Mouse (Mus musculus) olfactory bulb, adult 2 months (tissue): ENCODE results near the gene Skap1. TPM values are rescaled to one million over a fixed set of nuclear protein-coding genes. Genes with fewer than 3 reads are reported as not detected.

Experiments
- H3K27ac ChIP-seq: fragments of 200-500 bp; 2 replicates; pipeline ENCODE4 v1.5.1; 2012; ENCODE audit warnings: low read depth, low read length; ENCODE audit not compliant: insufficient read depth
- H3K4me1 ChIP-seq: fragments of 200-500 bp; 2 replicates; pipeline ENCODE4 v1.6.1; 2012; ENCODE audit warnings: low read length; ENCODE audit not compliant: control insufficient read depth, insufficient read depth
- H3K4me3 ChIP-seq: fragments of 200-500 bp; 2 replicates; pipeline ENCODE4 v1.5.1; 2012; ENCODE audit warnings: mild to moderate bottlenecking, low read depth, low read length, moderate library complexity; ENCODE audit not compliant: insufficient read depth
- CTCF ChIP-seq: fragments of 200-500 bp; IDR thresholded peaks from 2 replicates; pipeline ENCODE4 v1.5.1; 2012; ENCODE audit warnings: low read depth, mild to moderate bottlenecking, low read length, moderate library complexity; ENCODE audit not compliant: insufficient read depth
- POLR2A ChIP-seq: fragments of 200-500 bp; IDR thresholded peaks from 2 replicates; pipeline ENCODE4 v1.6.1; 2012; ENCODE audit warnings: mild to moderate bottlenecking, low read depth, low read length, moderate library complexity; ENCODE audit not compliant: insufficient read depth
- WGBS: fragments of 180-500 bp; shearing (Covaris S2); methylation state at CpG from one replicate; pipeline ENCODE4 v1.1.7; 2018; 5-methylcytosine and 5-hydroxymethylcytosine counted together
- polyA plus RNA-seq: library from polyadenylated mRNA; stranded (reverse); fragments of >200 nt; gene quantifications from 2 replicates; pipeline ENCODE4 v1.2.4, GENCODE M21; 2012; ENCODE audit warnings: low replicate concordance; ENCODE audit not compliant: missing spikeins, insufficient read depth, insufficient read length

The Skap1 gene
- polyA plus RNA-seq, 1 experiment, result not detected

DNA sequence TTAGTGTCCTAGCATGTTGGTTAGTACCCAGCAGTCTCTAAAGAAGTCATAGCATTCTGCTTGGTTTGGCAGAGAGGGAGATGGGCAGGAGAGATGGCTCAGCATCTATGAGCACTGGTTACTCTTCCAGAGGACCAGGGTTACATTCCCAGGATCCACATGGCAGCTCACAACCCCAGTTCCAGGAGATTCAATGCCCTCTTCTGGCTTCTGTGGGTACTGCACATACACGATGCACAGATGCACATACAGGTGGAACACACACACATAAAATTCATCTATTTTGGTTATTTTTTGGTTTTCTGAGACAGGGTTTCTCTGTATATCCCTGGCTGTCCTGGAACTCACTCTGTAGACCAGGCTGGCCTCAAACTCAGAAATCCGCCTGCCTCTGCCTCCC lies 290.9 kb downstream of the Skap1 start:
- 98% methylated on average over 2 of the region's 2 CpGs for WGBS
- no peak for TF ChIP-seq CTCF
- TF ChIP-seq POLR2A, result no peak
- no peak overlapping the region for H3K4me3 ChIP-seq
- no peak overlapping the region for H3K27ac ChIP-seq
- H3K4me1 ChIP-seq, result 0 out of 2 replicates have a peak, but pooled peaks cover 2% of the 10 kb centered on the region

DNA sequence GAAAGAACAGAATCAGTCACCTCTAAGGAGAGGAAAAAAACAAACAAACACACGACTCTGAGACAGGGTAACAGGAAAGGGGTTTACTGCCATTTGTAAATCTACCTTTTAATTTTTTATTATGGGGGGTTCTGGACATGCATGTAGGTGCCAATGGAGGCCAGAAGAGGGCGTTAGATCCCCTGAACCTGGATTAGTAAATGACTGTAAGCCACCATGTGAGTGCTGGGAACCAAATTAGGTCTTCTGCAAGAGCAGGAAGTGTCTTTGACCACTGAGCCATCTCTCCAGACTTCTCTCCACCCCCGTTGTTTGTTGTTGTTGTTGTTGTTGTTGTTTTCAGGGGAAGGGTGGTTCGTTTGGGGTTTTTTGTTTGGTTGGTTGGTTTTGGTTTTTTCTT lies 293.0 kb downstream of the Skap1 start:
- peaks cover 2% of the 10 kb centered on the region; the same call in 1 of the 2 replicates for H3K4me1 ChIP-seq
- no peak overlapping the region for H3K27ac ChIP-seq
- 61% methylated on average over 4 of the region's 4 CpGs for WGBS
- TF ChIP-seq CTCF, result no peak
- no peak for TF ChIP-seq POLR2A
- H3K4me3 ChIP-seq, result no peak overlapping the region

DNA sequence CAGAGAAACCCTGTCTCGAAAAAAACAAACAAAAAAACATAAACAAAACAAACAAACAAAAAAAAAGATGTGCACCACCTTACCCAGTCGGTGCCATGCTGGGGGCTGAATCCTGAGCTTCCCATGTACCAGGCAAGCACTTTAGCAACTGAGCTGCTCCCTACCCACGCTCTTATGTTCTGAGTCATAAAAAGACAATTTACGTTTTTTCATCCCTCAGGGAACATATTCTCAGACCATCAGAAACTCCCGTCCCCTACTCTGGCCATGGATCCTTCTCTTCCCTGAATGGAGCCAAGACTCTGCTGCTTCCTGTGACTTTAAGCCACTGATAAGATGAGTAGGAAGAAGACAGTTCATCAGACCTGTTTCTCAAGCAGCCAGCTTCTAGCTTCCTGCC lies 294.0 kb downstream of the Skap1 start:
- 72% methylated on average over 5 of the region's 5 CpGs for WGBS
- H3K27ac ChIP-seq, result no peak overlapping the region
- TF ChIP-seq POLR2A, result no peak

DNA sequence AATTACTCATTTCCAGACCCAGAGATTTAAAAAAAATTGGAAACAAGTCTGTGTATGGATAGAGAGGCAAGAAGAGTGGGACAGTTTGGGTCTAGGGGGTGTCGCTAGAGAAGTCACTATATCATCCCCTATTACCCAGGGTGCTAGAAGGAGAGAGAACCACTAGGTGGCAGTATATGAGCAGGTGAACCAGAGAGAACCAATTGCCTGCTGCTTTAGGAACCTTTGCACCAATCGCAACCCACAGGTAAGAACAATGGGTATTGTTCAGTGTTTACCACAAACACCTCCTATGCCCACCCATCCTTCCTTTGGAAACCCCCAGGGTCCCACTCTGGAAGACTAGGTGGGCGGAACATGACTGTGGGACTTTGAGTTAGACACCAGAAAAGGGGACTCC lies 295.6 kb downstream of the Skap1 start:
- Histone ChIP-seq H3K27ac (no peak overlapping the region), H3K4me3 (no peak overlapping the region), H3K4me1 (peaks cover 19% of the 10 kb centered on the region)
- 31% methylated on average over 3 of the region's 3 CpGs for WGBS
- TF ChIP-seq CTCF (no peak), POLR2A (no peak)

More for the DNA sequence above, 294.0 kb downstream of the Skap1 start:
- H3K4me1 ChIP-seq, result peaks cover 9% of the 10 kb centered on the region
- H3K4me3 ChIP-seq, result no peak overlapping the region

DNA sequence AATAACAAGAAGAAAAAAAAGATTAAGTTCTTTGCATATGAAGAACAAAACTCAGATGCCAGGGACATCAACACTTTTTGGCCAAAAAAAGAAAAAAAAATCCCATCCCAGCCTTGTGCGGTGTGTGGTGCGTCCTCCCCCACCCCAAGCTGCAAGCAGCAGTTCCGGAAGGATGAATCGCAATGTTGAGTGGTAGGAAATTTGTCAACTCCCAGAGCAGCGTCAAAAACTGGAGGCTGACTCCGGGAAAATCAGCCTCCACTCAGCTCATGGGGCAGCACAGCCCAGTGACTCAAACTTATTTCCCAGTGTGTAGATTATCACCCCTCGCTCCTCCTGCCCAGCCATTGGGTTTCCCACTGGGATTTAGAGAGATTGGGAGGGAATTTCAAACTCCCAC lies 297.6 kb downstream of the Skap1 start:
- Histone ChIP-seq H3K27ac (no peak overlapping the region), H3K4me3 (no peak overlapping the region), H3K4me1 (peaks cover 31% of the 10 kb centered on the region)
- WGBS, result 53% methylated on average over 7 of the region's 7 CpGs
- TF ChIP-seq CTCF (no peak), POLR2A (no peak)

DNA sequence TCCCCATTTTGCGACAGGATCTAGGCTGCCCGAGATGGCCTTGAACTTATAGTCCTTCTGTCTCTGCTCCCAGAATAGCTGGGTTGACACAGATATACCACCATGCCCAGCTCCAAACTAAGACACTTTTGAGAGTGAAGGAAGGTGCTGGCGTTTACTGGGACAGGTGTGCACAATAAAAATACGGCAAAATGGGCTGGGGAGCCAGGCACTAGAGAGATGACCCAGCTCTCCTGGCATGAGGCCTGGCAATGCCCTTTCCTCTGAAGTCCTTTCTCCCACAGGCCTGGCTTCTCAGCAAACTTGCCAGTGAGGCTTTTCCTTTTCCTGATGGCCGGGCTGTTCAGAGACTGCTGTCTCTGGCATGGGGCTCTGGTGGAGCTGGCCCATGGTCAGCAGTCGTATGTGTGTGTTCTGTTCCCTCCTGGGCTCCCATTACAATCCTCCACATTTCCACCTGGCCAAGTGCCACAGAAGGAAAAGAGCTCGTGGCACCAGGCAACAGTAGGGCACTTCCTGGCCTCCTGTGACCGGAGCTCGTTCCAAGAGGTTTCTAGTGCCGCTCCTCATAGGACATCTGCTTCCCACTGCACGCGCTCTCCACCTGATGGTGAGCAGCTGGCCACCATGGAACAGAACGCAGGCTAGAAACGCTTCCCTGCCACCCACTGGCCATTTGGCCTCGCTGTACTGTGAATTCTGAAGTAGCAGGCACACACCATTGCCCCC lies 298.5 kb downstream of the Skap1 start:
- peaks cover 38% of the 10 kb centered on the region for H3K4me1 ChIP-seq
- no peak overlapping the region for H3K4me3 ChIP-seq
- TF ChIP-seq CTCF (no peak), POLR2A (no peak)
- WGBS, result 59% methylated on average over 15 of the region's 15 CpGs
- no peak overlapping the region for H3K27ac ChIP-seq

DNA sequence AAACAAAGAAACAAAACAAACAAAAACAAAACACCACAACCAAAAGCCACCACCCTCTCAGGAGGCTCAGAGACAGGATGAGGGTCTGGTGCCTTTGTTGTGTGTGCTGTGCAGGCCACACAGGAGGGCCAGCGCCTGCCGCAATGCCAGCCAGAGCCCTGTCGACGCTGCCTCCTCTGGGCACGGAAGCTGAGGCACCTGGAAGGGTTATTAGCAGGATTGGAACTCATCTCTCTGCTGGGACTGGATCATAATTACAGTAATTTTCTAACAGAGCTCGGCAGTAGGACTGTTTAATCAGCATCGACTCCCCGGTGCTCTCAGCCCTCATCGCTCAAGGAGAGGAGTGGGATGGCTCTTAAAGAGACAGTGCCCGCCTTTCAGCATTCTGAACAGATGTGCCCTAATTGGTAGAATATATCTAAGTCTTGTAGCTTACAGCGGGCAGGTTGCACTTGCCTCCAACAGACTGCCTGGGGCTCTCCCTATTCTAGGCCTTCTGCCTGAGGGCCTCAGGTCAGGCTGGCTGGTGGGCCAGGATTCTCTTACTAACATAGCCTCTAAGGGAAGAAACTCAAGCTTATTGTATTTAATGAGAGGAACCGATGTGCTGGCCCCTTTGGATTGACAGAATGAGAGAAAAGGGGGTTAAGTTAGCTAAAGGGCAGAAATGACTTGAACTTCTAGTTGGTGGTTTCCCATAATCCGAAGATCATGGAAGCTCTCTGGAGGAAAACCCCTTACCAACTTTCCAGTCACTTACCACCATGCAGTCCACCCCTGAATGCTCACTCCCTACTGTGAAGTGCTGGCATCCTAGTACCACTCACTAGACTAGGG lies 300.3 kb downstream of the Skap1 start:
- WGBS, result 29% methylated on average over 13 of the region's 13 CpGs
- Histone ChIP-seq H3K27ac (peak overlapping the region; percentile 25; the same call in 1 of the 2 replicates), H3K4me3 (no peak overlapping the region), H3K4me1 (peaks cover 42% of the 10 kb centered on the region)
- no peak for TF ChIP-seq CTCF
- TF ChIP-seq POLR2A, result no peak

DNA sequence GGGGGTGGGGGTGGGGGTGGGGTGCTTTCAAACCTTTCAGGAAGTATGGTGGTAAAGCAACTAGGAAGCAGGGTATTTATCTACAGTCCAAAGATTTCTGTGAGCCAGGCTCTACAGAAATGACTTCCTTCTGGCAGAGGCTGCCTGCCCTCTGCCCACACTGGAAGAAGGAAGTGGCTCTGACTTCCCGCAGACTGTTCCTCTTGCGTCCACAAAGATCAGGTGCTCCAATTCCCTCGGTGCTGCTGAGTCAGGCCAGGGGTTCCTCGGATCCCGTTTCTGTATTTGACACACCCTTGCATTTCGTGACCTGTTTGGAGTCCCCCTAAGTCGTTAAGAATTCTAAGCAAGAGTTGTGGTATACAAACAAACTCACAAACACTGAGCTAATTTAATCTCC lies 301.3 kb downstream of the Skap1 start:
- H3K4me1 ChIP-seq, result peaks cover 40% of the 10 kb centered on the region
- WGBS, result 81% methylated on average over 7 of the region's 7 CpGs
- TF ChIP-seq CTCF, result no peak
- no peak for TF ChIP-seq POLR2A
- H3K27ac ChIP-seq, result 0 out of 2 replicates have a peak overlapping the region, but pooled peaks have one; percentile 35
- H3K4me3 ChIP-seq, result no peak overlapping the region

DNA sequence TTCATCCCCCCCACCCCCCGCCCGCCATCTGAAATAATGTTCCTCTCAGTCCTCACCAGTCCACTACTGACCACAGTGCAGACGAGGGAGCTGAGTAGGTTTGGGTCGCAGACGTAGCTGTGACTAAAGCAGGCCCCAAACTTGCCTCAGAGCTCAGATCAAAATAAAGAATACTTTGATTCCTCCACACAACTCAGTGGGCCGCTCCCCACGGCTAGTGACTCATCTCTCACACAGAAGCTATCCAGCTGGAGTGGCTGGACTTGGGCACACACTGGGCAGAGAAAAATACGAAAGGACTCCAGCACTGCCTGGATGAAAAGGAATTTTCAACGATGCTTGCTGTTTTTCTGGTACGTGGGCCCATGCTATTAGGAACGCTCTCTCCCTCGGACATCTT lies 302.2 kb downstream of the Skap1 start:
- Histone ChIP-seq H3K4me1 (peaks cover 40% of the 10 kb centered on the region), H3K4me3 (no peak overlapping the region), H3K27ac (peak overlapping the region; percentile 35)
- no peak for TF ChIP-seq POLR2A
- TF ChIP-seq CTCF, result no peak
- WGBS, result 48% methylated on average over 12 of the region's 12 CpGs
